Mouse (Mus musculus) liver, postnatal 0 days (tissue): ENCODE data around the gene Timmdc1.

Experiments
- CTCF ChIP-seq: sonication (generic); IDR thresholded peaks from 2 replicates; pipeline ENCODE4 v1.5.1; 2016; ENCODE audit warnings: antibody characterized with exemption, low read depth
- EP300 ChIP-seq: IDR thresholded peaks from 2 replicates; pipeline ENCODE4 v1.6.1; 2016; ENCODE audit warnings: antibody characterized with exemption, low read depth, mild to moderate bottlenecking

- TF ChIP-seq EP300 (no peak), CTCF (no peak)
Observed at GRCm38 (mm10) chr16:38483582-38484309, 38.7 kb downstream of the Timmdc1 start.
